In genomic region chr12:81269246-81269645, GRCm38 (mm10) we compare ENCODE assay signal across 9 mouse cellular contexts.
"Had no signal": no experiment of that assay in that cellular context is flagged by ENCODE, and none has a peak within 500 bp of the region (broad histone marks: within the 10 kb centered on the region; RNA-seq: fewer than 3 reads in every experiment).

No protein-coding gene starts in this region.

- DNase-seq: kidney, postnatal 14 days; kidney, postnatal 4 days; left cerebral cortex, postnatal 4 days; liver, postnatal 0 days; lung, embryonic 14.5 days; retina, postnatal 1 day; right cerebral cortex, postnatal 25 days; spleen, adult 18-20 months; thymus, postnatal 25 days had no signal
